Mouse (Mus musculus) bone marrow, adult 2 months (tissue): ENCODE data around the gene Dcbld2. TPM values are rescaled to one million over a fixed set of nuclear protein-coding genes. Genes with fewer than 3 reads are reported as not detected.
A peak's percentile ranks its signal among the peaks of the same experiment; 100 is the strongest.

Experiments
- H3K27ac ChIP-seq: fragments of 200-500 bp; 2 replicates; pipeline ENCODE4 v1.5.1; 2012; ENCODE audit warnings: low read depth, mild to moderate bottlenecking, control low read depth, inconsistent platforms, low read length; ENCODE audit not compliant: control insufficient read depth, poor library complexity, insufficient read depth
- H3K4me1 ChIP-seq: fragments of 200-500 bp; 2 replicates; pipeline ENCODE4 v1.6.1; 2011; ENCODE audit warnings: low read length; ENCODE audit not compliant: control insufficient read depth, insufficient read depth
- H3K4me3 ChIP-seq: fragments of 200-500 bp; replicated peaks from 2 replicates; pipeline ENCODE3; 2011; ENCODE audit warnings: mild to moderate bottlenecking, low read depth, low read length, control low read depth; ENCODE audit not compliant: control insufficient read depth
- CTCF ChIP-seq: fragments of 200-500 bp; IDR thresholded peaks from 2 replicates; pipeline ENCODE4 v1.5.1; 2011; ENCODE audit warnings: low read length, control low read depth; ENCODE audit not compliant: control insufficient read depth, insufficient read depth
- POLR2A ChIP-seq: fragments of 200-500 bp; IDR thresholded peaks from 2 replicates; pipeline ENCODE4 v1.6.1; 2011; ENCODE audit warnings: low read depth, mild to moderate bottlenecking, control low read depth, low read length, borderline replicate concordance; ENCODE audit not compliant: control insufficient read depth
- WGBS: fragments of 180-500 bp; shearing (Covaris S2); methylation state at CpG from one replicate; pipeline ENCODE4 v1.1.7; 2018; 5-methylcytosine and 5-hydroxymethylcytosine counted together
- polyA plus RNA-seq: library from polyadenylated mRNA; stranded (reverse); fragments of >200 nt; gene quantifications from 2 replicates; pipeline ENCODE4 v1.2.4, GENCODE M21; 2011; ENCODE audit warnings: low replicate concordance; ENCODE audit not compliant: missing spikeins, insufficient read depth, insufficient read length

The Dcbld2 gene
- polyA plus RNA-seq, 1 experiment = 10.4 TPM

DNA sequence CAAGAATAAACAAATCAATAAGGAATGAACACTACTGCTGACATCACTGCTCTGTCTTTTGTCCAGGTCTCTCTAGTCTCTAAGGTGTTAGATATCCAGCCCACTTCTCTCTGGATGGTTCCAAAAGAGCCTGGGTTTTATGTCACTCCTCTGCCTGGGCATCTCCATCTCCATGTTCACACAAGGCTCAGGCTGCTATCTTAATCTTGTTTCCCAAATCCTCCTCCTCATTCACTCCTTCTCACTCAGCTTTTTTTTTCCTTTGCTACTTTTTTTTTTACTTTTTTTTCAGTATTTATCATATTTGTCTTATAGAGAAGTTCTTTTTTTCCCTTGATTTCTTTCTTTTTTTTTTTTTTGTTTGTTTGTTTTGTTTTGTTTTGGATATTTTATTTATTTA lies 96.7 kb downstream of the Dcbld2 start:
- H3K4me1 ChIP-seq = peaks cover 9% of the 10 kb centered on the region; the same call in 1 of the 2 replicates

GRCm38 (mm10) chr16:58512181-58512761 lies 104.0 kb downstream of the Dcbld2 start:
- 78% methylated on average over 9 of the region's 9 CpGs for WGBS
- no peaks in the 10 kb centered on the region for H3K4me1 ChIP-seq
- H3K4me3 ChIP-seq = no peak overlapping the region
- no peak overlapping the region for H3K27ac ChIP-seq
- TF ChIP-seq CTCF (no peak), POLR2A (no peak)

More for the DNA sequence above, 96.7 kb downstream of the Dcbld2 start:
- Histone ChIP-seq H3K27ac (no peak overlapping the region), H3K4me3 (no peak overlapping the region)
- TF ChIP-seq CTCF (no peak), POLR2A (no peak)

DNA sequence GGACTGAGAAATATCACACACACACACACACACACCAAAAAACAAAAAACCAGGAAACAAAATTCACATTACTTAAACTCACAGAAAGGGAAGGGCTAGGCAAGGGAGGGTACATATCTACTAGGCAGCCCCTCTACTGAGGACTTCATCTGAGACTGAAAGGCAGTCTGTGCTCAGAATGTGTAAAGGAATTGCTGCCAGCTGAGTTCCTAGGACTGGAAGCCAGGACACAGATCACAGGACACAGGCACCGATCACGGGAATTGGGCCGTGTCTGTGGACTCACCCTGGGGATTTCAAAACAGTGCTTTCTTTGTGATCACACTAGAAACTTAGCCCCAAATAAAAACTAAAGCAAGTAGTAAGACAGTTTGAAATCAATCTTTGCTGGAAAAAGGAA lies 104.6 kb downstream of the Dcbld2 start:
- Histone ChIP-seq H3K27ac (no peak overlapping the region), H3K4me3 (no peak overlapping the region), H3K4me1 (no peaks in the 10 kb centered on the region)
- WGBS = 86% methylated on average over 3 of the region's 3 CpGs
- TF ChIP-seq POLR2A = no peak
- no peak for TF ChIP-seq CTCF

DNA sequence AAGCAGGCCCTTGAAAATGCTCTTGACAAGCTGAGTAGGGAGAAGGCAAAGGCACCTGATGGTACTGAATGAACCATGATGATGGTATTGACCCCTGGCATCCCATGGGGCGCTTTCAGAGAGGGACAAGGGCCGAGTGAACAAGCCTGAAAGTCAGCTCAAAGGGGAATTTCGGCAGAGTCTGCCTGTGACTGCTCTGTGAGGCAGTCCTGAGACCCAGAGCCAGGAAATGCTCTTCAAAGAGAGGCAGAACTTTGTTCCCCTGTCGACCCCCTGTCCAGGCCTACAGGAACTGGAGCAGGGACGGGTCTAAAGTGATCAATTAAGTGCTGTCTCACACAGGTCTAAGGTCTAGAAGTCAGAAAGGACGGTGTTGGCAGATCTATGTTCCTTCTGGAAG lies 105.5 kb downstream of the Dcbld2 start:
- WGBS = 58% methylated on average over 6 of the region's 6 CpGs
- Histone ChIP-seq H3K4me3 (no peak overlapping the region), H3K27ac (no peak overlapping the region), H3K4me1 (no peaks in the 10 kb centered on the region)
- no peak for TF ChIP-seq POLR2A
- TF ChIP-seq CTCF = no peak

DNA sequence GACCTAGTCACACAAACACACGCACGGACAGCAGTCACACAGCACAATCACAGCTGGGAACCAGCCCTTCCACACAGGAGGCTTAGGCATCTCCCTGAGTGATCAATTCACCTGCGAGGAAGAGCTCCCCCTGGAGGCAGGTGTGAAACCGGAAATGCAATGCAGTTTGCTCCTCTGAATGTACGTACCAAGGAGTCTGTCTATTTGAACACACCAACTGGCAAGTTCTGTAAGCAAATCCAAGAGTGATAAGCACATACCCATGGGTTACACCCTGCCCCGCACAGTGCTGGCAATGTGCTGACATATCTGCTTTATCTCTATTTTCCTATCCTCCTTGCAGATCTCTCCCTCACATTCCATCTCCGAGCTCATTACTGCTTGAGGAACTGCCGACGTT lies 106.3 kb downstream of the Dcbld2 start:
- H3K4me1 ChIP-seq = no peaks in the 10 kb centered on the region
- WGBS = 64% methylated on average over 9 of the region's 9 CpGs
- no peak overlapping the region for H3K27ac ChIP-seq
- H3K4me3 ChIP-seq = no peak overlapping the region
- peak; percentile 92 for TF ChIP-seq CTCF
- no peak for TF ChIP-seq POLR2A

DNA sequence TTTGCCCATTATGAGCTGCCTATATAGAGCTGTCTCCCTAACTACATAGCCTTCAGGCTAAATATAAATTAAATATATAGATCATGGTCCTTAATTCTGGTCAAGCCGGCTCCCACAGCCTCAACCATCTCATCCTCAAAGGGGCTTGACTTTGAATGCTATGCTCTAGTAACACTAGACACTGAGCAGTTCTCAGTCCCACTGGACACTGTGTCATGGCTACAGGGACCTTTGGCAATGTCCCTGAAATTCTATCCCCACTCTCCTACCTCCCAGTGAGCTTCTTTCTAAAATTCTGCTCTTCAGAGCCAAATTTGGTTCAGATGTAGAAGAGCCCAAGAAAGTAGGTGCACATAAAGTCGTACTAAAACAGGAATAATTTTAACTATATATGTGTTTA lies 107.9 kb downstream of the Dcbld2 start:
- H3K4me3 ChIP-seq = no peak overlapping the region
- WGBS = 93% methylated on average over 2 of the region's 2 CpGs
- TF ChIP-seq CTCF (no peak), POLR2A (no peak)
- no peaks in the 10 kb centered on the region for H3K4me1 ChIP-seq
- H3K27ac ChIP-seq = no peak overlapping the region

- Histone ChIP-seq H3K4me3 (no peak overlapping the region), H3K4me1 (no peaks in the 10 kb centered on the region), H3K27ac (no peak overlapping the region)
- TF ChIP-seq POLR2A (no peak), CTCF (no peak)
- 82% methylated on average over 7 of the region's 7 CpGs for WGBS
Measured at GRCm38 (mm10) chr16:58516960-58517798, 108.9 kb downstream of the Dcbld2 start.

Other genes with a start within 250 kb of the Dcbld2 start
- 34.9 and 49.0 TPM in 2 replicates for gene St3gal6, start 115.8 kb downstream of the Dcbld2 start, polyA plus RNA-seq
- gene Gm813, start 208.5 kb downstream of the Dcbld2 start, polyA plus RNA-seq = not detected in 2 replicates
- gene E330017A01Rik, start 230.3 kb downstream of the Dcbld2 start, polyA plus RNA-seq = not detected in 2 replicates